ENCODE assay signal across 13 mouse cellular contexts in the genomic region with DNA sequence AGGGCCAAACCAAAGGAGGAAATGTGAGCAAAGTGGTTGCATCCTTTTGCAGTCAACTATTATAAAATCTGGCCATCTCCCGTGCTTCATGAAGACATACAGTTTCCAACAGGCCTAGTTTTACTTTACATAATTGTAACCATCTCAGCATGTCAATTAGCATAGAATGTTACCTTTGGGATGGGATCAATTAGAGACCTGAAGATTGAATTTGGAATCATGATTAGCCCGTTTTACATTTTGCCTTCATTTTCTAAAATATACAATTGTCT.
DNase-seq lines count a peak whose midpoint lies in the region; ATAC-seq and TF ChIP-seq lines count a peak whose summit lies in the region.
"Had no signal": no experiment of that assay in that cellular context is flagged by ENCODE, and none has a peak within 500 bp of the region (broad histone marks: within the 10 kb centered on the region; RNA-seq: fewer than 3 reads in every experiment).

No protein-coding gene starts in this region.

- peaks cover 25% of the 10 kb centered on the region for H3K4me1 ChIP-seq in embryonic facial prominence, embryonic 14.5 days (ENCODE audit: control insufficient read depth, insufficient read depth, low read length)
- peaks cover 31% of the 10 kb centered on the region for H3K4me1 ChIP-seq in forebrain, embryonic 16.5 days (replicated peaks; ENCODE audit: control insufficient read depth, insufficient read depth, low read length)
- peaks cover 13% of the 10 kb centered on the region for H3K4me1 ChIP-seq in hindbrain, postnatal 0 days (ENCODE audit: insufficient read depth, low read length)
- H3K4me1 ChIP-seq in neural tube, embryonic 15.5 days, result peaks cover 30% of the 10 kb centered on the region
- H3K4me1 ChIP-seq: liver, embryonic 13.5 days had no signal

- DNase-seq in embryonic facial prominence, embryonic 14.5 days (ENCODE audit: low spot score), result peak; percentile 85
- DNase-seq in hindbrain, postnatal 0 days (ENCODE audit: low spot score), result no peak
- no peak for DNase-seq in frontal cortex, postnatal 36 days (ENCODE audit: low spot score in 2 of 2)
- DNase-seq in layer of hippocampus, postnatal 10 days (ENCODE audit: low spot score in 2 of 2), result no peak
- DNase-seq in spleen, postnatal 4 days (ENCODE audit: low spot score in 2 of 2), result no peak
- DNase-seq: adrenal gland, adult 2 months; kidney, adult 18-20 months; kidney, postnatal 36 days; liver, embryonic 13.5 days; lung, postnatal 14 days had no signal

- H3K36me3 ChIP-seq in embryonic facial prominence, embryonic 14.5 days (ENCODE audit: control insufficient read depth, insufficient read depth, low read length), result no peaks in the 10 kb centered on the region
- H3K36me3 ChIP-seq in forebrain, embryonic 16.5 days (ENCODE audit: control insufficient read depth, insufficient read depth), result no peaks in the 10 kb centered on the region
- H3K36me3 ChIP-seq in hindbrain, postnatal 0 days (ENCODE audit: insufficient read depth, low read length), result no peaks in the 10 kb centered on the region
- no peaks in the 10 kb centered on the region for H3K36me3 ChIP-seq in neural tube, embryonic 15.5 days
- H3K36me3 ChIP-seq: liver, embryonic 13.5 days had no signal

- WGBS in embryonic facial prominence, embryonic 14.5 days, result 28% methylated on average over 2 of the region's 2 CpGs
- 11% methylated on average over 2 of the region's 2 CpGs for WGBS in forebrain, embryonic 16.5 days
- 26% methylated on average over 2 of the region's 2 CpGs for WGBS in hindbrain, postnatal 0 days
- WGBS in neural tube, embryonic 15.5 days, result 30% methylated on average over 2 of the region's 2 CpGs

- no peak overlapping the region for H3K4me3 ChIP-seq in embryonic facial prominence, embryonic 14.5 days (ENCODE audit: low read depth, low read length)
- H3K4me3 ChIP-seq in forebrain, embryonic 16.5 days (replicated peaks; ENCODE audit: low read length), result no peak overlapping the region
- H3K4me3 ChIP-seq in hindbrain, postnatal 0 days (ENCODE audit: low read length), result no peak overlapping the region
- no peak overlapping the region for H3K4me3 ChIP-seq in neural tube, embryonic 15.5 days (replicated peaks)
- H3K4me3 ChIP-seq: liver, embryonic 13.5 days had no signal

- TF ChIP-seq CTCF in hindbrain, postnatal 0 days (IDR thresholded peaks at IDR 0.05; ENCODE audit: low read depth), result no peak

- peak; percentile 30 for ATAC-seq in embryonic facial prominence, embryonic 14.5 days (ENCODE audit: low read depth)
- no peak for ATAC-seq in forebrain, embryonic 16.5 days
- no peak for ATAC-seq in hindbrain, postnatal 0 days
- no peak for ATAC-seq in neural tube, embryonic 15.5 days (ENCODE audit: low FRiP score)

- H3K9ac ChIP-seq in embryonic facial prominence, embryonic 14.5 days (ENCODE audit: low read depth, low read length), result no peak overlapping the region
- H3K9ac ChIP-seq in forebrain, embryonic 16.5 days (replicated peaks; ENCODE audit: low read depth, low read length), result no peak overlapping the region
- H3K9ac ChIP-seq in hindbrain, postnatal 0 days (replicated peaks; ENCODE audit: low read length), result no peak overlapping the region
- no peak overlapping the region for H3K9ac ChIP-seq in neural tube, embryonic 15.5 days (replicated peaks)
- H3K9ac ChIP-seq: liver, embryonic 13.5 days had no signal

- no peaks in the 10 kb centered on the region for H3K9me3 ChIP-seq in embryonic facial prominence, embryonic 14.5 days (ENCODE audit: control insufficient read depth, low read length)
- no peaks in the 10 kb centered on the region for H3K9me3 ChIP-seq in forebrain, embryonic 16.5 days (ENCODE audit: control insufficient read depth, low read length)
- H3K9me3 ChIP-seq in hindbrain, postnatal 0 days (ENCODE audit: low read length), result no peaks in the 10 kb centered on the region
- H3K9me3 ChIP-seq in neural tube, embryonic 15.5 days (replicated peaks), result no peaks in the 10 kb centered on the region
- H3K9me3 ChIP-seq: liver, embryonic 13.5 days had no signal

- no peak overlapping the region for H3K4me2 ChIP-seq in embryonic facial prominence, embryonic 14.5 days (ENCODE audit: low read depth, low read length)
- H3K4me2 ChIP-seq in forebrain, embryonic 16.5 days (ENCODE audit: low read length), result peak overlapping the region; percentile 31
- 0 out of 2 replicates have a peak overlapping the region, but pooled peaks have one; percentile 35 for H3K4me2 ChIP-seq in hindbrain, postnatal 0 days (ENCODE audit: low read depth, low read length)
- no peak overlapping the region for H3K4me2 ChIP-seq in neural tube, embryonic 15.5 days
- H3K4me2 ChIP-seq: liver, embryonic 13.5 days had no signal

- peak overlapping the region; percentile 59; the same call in 1 of the 2 replicates for H3K27ac ChIP-seq in embryonic facial prominence, embryonic 14.5 days (replicated peaks; ENCODE audit: low read depth, low read length)
- peak overlapping the region; percentile 86 for H3K27ac ChIP-seq in forebrain, embryonic 16.5 days (ENCODE audit: low read length)
- peak overlapping the region; percentile 82 for H3K27ac ChIP-seq in hindbrain, postnatal 0 days
- H3K27ac ChIP-seq in neural tube, embryonic 15.5 days (replicated peaks), result peak overlapping the region; percentile 74
- H3K27ac ChIP-seq: liver, embryonic 13.5 days; stomach, postnatal 0 days had no signal

- no peaks in the 10 kb centered on the region for H3K27me3 ChIP-seq in embryonic facial prominence, embryonic 14.5 days (replicated peaks; ENCODE audit: control insufficient read depth, insufficient read depth, low read length)
- H3K27me3 ChIP-seq in forebrain, embryonic 16.5 days (replicated peaks; ENCODE audit: control insufficient read depth, insufficient read depth, low read length), result no peaks in the 10 kb centered on the region
- no peaks in the 10 kb centered on the region for H3K27me3 ChIP-seq in hindbrain, postnatal 0 days (ENCODE audit: insufficient read depth, low read length)
- no peaks in the 10 kb centered on the region for H3K27me3 ChIP-seq in neural tube, embryonic 15.5 days (replicated peaks)
- H3K27me3 ChIP-seq: liver, embryonic 13.5 days had no signal

Comparison
In these comparisons a context has a peak if more than half of its experiments do, and no peak if none do; other contexts are left out.
1. H3K4me2 ChIP-seq: peak in forebrain, embryonic 16.5 days (single experiment) and hindbrain, postnatal 0 days (single experiment); none in embryonic facial prominence, embryonic 14.5 days (single experiment) and neural tube, embryonic 15.5 days (single experiment).
2. Peak in every context shown above with its lines, with median percentiles within 50 percentile points of each other: H3K27ac ChIP-seq.